Mouse (Mus musculus) cerebellum, adult 2 months (tissue): ENCODE results near the gene Arhgap17.

ENCODE experiments used
- CTCF ChIP-seq: fragments of 200-500 bp; IDR thresholded peaks from 2 replicates; pipeline ENCODE4 v1.5.1; 2011; ENCODE audit warnings: low read depth, mild to moderate bottlenecking, control low read depth, low read length, moderate library complexity, borderline replicate concordance; ENCODE audit not compliant: insufficient read depth
- POLR2A ChIP-seq: fragments of 200-500 bp; IDR thresholded peaks from 2 replicates; pipeline ENCODE4 v1.6.1; 2011; ENCODE audit warnings: low read length, control low read depth, borderline replicate concordance; ENCODE audit not compliant: insufficient read depth

DNA sequence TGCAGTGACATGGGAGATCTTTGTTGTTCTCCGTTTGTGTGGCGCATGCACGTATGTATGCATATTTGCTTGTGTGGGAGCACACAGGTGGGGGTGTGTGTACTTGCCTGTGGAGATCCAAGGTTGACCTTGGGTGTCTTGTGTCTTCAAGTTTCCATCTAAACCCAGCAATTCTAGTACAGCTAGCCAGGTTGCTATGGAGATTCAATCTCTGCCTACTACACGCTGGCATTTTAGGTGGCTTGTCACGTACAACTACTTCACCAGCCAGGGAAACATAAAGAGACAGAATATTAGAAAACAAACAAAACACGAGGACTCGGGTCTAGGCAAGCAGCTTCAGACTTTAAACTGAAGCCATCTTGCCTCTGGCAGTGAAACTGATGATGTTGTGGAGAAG, 116.3 kb downstream of the Arhgap17 start:
- TF ChIP-seq POLR2A (no peak), CTCF (no peak)
